Mouse (Mus musculus): ENCODE results near the gene Cdca7. TPM values are rescaled to one million over a fixed set of nuclear protein-coding genes. Genes with fewer than 3 reads are reported as not detected.

The Cdca7 gene
- 2.6 and 4.0 TPM in 2 replicates for polyA plus RNA-seq (2012; rRNA removed)

DNA sequence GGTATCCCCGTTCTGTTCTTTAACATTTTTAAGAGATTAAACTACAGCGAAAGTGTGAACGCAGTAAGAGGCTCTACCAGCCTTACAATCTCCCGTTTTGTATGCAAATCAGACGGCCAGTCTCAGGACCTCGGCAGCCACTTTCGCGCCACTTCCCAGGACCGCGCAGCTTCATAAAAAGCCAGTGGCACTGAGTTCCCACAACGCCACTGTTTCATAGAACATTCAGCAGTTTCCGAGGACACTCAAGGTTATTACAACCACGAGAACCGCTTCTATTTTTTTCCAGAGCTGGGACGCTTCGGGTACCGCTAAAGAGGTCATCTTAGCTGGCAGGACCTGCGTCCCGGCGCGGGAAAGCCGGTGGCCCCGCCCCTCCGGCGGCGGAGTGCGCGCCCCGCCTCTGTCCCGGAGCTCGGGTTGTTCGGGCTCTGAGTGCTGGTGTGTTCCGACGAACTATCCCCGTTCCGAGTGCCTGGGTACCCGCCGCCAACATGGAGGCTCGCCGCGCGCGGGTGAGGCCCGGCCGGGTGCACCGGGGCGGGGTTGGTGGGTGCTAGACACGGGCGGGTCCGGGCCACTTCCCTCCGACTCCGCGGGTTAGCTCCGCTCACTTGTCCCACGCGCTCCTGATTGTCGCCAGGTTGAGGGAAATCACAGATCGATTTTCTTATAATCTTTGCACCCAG is at the start of gene Cdca7:
Gene Cdca7 (plus strand): TSS at position 363 of the 689 bp plus-strand sequence.

Other genes starting within 250 kb of the Cdca7 start
- gene Map3k20, start 190.5 kb upstream of the Cdca7 start, polyA plus RNA-seq (2012; rRNA removed) = 4.4 and 5.7 TPM in 2 replicates